ENCODE assay signal across 25 mouse cellular contexts in the genomic region with DNA sequence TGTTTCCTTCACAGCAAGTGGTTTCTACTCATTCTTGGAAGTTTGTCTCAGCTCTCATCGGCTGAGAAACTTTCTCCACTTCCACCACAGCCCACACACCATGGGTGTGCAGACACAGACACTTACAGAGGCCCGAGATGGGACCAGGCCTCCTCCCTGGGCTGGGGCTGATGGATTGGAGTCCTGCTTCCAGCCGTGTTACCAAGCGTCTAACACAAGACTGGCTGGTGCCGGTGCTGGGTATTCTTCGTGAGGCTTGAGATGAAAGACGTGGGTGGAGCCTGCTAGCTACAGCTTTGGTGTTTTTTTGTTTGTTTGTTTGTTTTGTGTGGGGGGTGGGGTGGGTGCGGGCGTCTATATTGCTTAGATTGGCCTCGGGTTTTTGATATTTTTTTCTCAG. TPM values are rescaled to one million over a fixed set of nuclear protein-coding genes. Genes with fewer than 3 reads are reported as not detected.
DNase-seq lines count a peak whose midpoint lies in the region; ATAC-seq and TF ChIP-seq lines count a peak whose summit lies in the region.
"Had no signal": no experiment of that assay in that cellular context is flagged by ENCODE, and none has a peak within 500 bp of the region (broad histone marks: within the 10 kb centered on the region; RNA-seq: fewer than 3 reads in every experiment).

No protein-coding gene starts in this region.

- H3K4me3 ChIP-seq in lung, embryonic 14.5 days (ENCODE audit: low read depth, low read length) = no peak overlapping the region
- H3K4me3 ChIP-seq: erythroblast, embryonic 14.5 days; left cerebral cortex, adult 2 months had no signal

- peak; percentile 35 for DNase-seq in embryo, embryonic 10.5 days (ENCODE audit: low spot score)
- DNase-seq in embryo, embryonic 9.5 days (ENCODE audit: extremely low spot score) = no peak
- DNase-seq in lung, embryonic 14.5 days = no peak
- no peak for DNase-seq in lung, postnatal 4 days
- peak; percentile 26 for DNase-seq in ZHBTc4 (ENCODE audit: low read depth, low spot score)
- peak; percentile 52 for DNase-seq in naive thymus-derived CD4-positive, alpha-beta T cell, adult 2 months (ENCODE audit: low read depth)
- DNase-seq in layer of hippocampus, adult 8-10 months (ENCODE audit: low spot score in 2 of 2) = no peak
- DNase-seq: adrenal gland, postnatal 10 days; cerebellum, adult 11-12 months; heart, postnatal 36 days; kidney, adult 18-20 months; kidney, postnatal 25 days; right cerebral cortex, postnatal 14 days; thymus, postnatal 4 days had no signal

- no peaks in the 10 kb centered on the region for H3K9me3 ChIP-seq in lung, embryonic 14.5 days (ENCODE audit: low read depth, low read length)
- H3K9me3 ChIP-seq: kidney, embryonic 15.5 days; limb, embryonic 12.5 days; liver, embryonic 15.5 days; lung, embryonic 15.5 days; midbrain, embryonic 13.5 days; neural tube, embryonic 12.5 days had no signal

- H3K4me1 ChIP-seq in lung, embryonic 14.5 days (ENCODE audit: insufficient read depth) = no peaks in the 10 kb centered on the region

- no peaks in the 10 kb centered on the region for H3K36me3 ChIP-seq in lung, embryonic 14.5 days (ENCODE audit: insufficient read depth)
- H3K36me3 ChIP-seq: G1E; kidney, embryonic 15.5 days; limb, embryonic 12.5 days; liver, embryonic 15.5 days; lung, embryonic 15.5 days; midbrain, embryonic 13.5 days; neural tube, embryonic 12.5 days had no signal

- no peak overlapping the region for H3K9ac ChIP-seq in lung, embryonic 14.5 days
- H3K9ac ChIP-seq: hindbrain, embryonic 14.5 days; limb, embryonic 12.5 days; lung, embryonic 15.5 days had no signal

- WGBS in lung, embryonic 14.5 days = 18% methylated on average over 10 of the region's 10 CpGs

- peak overlapping the region; percentile 90; the same call in 1 of the 2 replicates for H3K4me2 ChIP-seq in lung, embryonic 14.5 days

- H3K27ac ChIP-seq in lung, embryonic 14.5 days (ENCODE audit: low read depth) = no peak overlapping the region
- H3K27ac ChIP-seq: hindbrain, embryonic 14.5 days; kidney, embryonic 15.5 days; left cerebral cortex, adult 2 months; limb, embryonic 12.5 days; liver, embryonic 15.5 days; lung, embryonic 15.5 days; neural tube, embryonic 12.5 days had no signal

- no peak for TF ChIP-seq CTCF in lung, embryonic 14.5 days (IDR thresholded peaks at IDR 0.05; ENCODE audit: low read depth)

- no peaks in the 10 kb centered on the region; the same call in 1 of the 2 replicates for H3K27me3 ChIP-seq in lung, embryonic 14.5 days (ENCODE audit: insufficient read depth, low read length)

- no peak for ATAC-seq in lung, embryonic 14.5 days (ENCODE audit: insufficient read depth)
- ATAC-seq: inflammation-experienced regulatory T-cells, adult 6 months had no signal

RNA-seq across cellular contexts. Expression of gene Dusp5, which starts 1.4 kb away (rescaled TPM):
- polyA plus RNA-seq in lung, embryonic 14.5 days (2014; fragmentation: Nextera tagmentation; extraction: Ambion mirVana) = 7.3 and 8.9 TPM in 2 replicates
- 10 to 100 TPM; 22.1 to 32.6 (median 23.6) TPM for total RNA-seq in layer of hippocampus, adult 8-10 months (2022)

Comparison
In these comparisons a context has a peak if more than half of its experiments do, and no peak if none do; other contexts are left out.
1. DNase-seq: peak in embryo, embryonic 10.5 days (single experiment), ZHBTc4 (single experiment) and naive thymus-derived CD4-positive, alpha-beta T cell, adult 2 months (single experiment); none in embryo, embryonic 9.5 days (single experiment), lung, embryonic 14.5 days (single experiment), lung, postnatal 4 days (0 of 2) and layer of hippocampus, adult 8-10 months (0 of 2).